Mouse (Mus musculus) stomach, postnatal 0 days (tissue): ENCODE measurements around the gene Gm10322. TPM values are rescaled to one million over a fixed set of nuclear protein-coding genes. Genes with fewer than 3 reads are reported as not detected.

Experiments used
- ATAC-seq: fragments of 200-750 bp; cut with Nextera tagmentation; 2 replicates; pipeline ENCODE4 v1.8.0; 2017; ENCODE audit not compliant: low FRiP score, low TSS enrichment
- DNase-seq: peaks from one replicate; pipeline ENCODE4 v3.0.0-alpha.2; 2016; ENCODE audit warnings: low spot score
- H3K27ac ChIP-seq: fragments of 300-500 bp; sonication (generic); replicated peaks from 2 replicates; pipeline ENCODE4 v1.5.1; 2014; ENCODE audit warnings: mild to moderate bottlenecking, control low read depth
- H3K27me3 ChIP-seq: fragments of 300-500 bp; sonication (generic); 2 replicates; pipeline ENCODE4 v1.6.1; 2014; ENCODE audit warnings: low read length; ENCODE audit not compliant: control insufficient read depth, insufficient read depth
- H3K36me3 ChIP-seq: fragments of 300-500 bp; sonication (generic); 2 replicates; pipeline ENCODE4 v1.6.1; 2014; ENCODE audit warnings: low read length, mixed read lengths; ENCODE audit not compliant: control insufficient read depth, insufficient read depth
- H3K4me1 ChIP-seq: fragments of 300-500 bp; sonication (generic); replicated peaks from 2 replicates; pipeline ENCODE4 v1.6.1; 2014; ENCODE audit warnings: antibody characterized with exemption; ENCODE audit not compliant: control insufficient read depth, insufficient read depth
- H3K4me2 ChIP-seq: fragments of 300-500 bp; sonication (generic); replicated peaks from 2 replicates; pipeline ENCODE4 v1.6.1; 2014; ENCODE audit warnings: low read depth, mild to moderate bottlenecking, control low read depth, moderate library complexity
- H3K4me3 ChIP-seq: fragments of 300-500 bp; sonication (generic); 2 replicates; pipeline ENCODE4 v1.5.1; 2014; ENCODE audit warnings: low read depth, low read length, control low read depth
- H3K9ac ChIP-seq: fragments of 300-500 bp; sonication (generic); 2 replicates; pipeline ENCODE4 v1.6.1; 2014; ENCODE audit warnings: mild to moderate bottlenecking, low read length, control low read depth, mixed read lengths
- H3K9me3 ChIP-seq: fragments of 300-500 bp; sonication (generic); 2 replicates; pipeline ENCODE4 v1.6.1; 2016; ENCODE audit warnings: low read length; ENCODE audit not compliant: control insufficient read depth
- CTCF ChIP-seq: IDR thresholded peaks from 2 replicates; pipeline ENCODE4 v1.5.1; 2016; ENCODE audit warnings: antibody characterized with exemption, low read depth, mild to moderate bottlenecking, moderate library complexity
- EP300 ChIP-seq: optimal IDR thresholded peaks from 2 replicates; pipeline ENCODE3; 2016; ENCODE audit warnings: antibody characterized with exemption
- WGBS: fragments of 180-500 bp; shearing (Covaris S2); extraction: QIAGEN DNeasy Blood & Tissue Kit; methylation state at CpG from one replicate; pipeline ENCODE4 v1.1.7; 2014; 5-methylcytosine and 5-hydroxymethylcytosine counted together
- polyA plus RNA-seq: library from polyadenylated mRNA; unstranded; fragments of >200 nt; fragmentation: Nextera tagmentation; extraction: Ambion mirVana; gene quantifications from 2 replicates; pipeline ENCODE4 v1.2.1, GENCODE M21; 2015

The Gm10322 gene
- polyA plus RNA-seq, 1 experiment from 2014 or later, result not detected

GRCm38 (mm10) chr10:59571273-59571672 lies 44.6 kb upstream of the Gm10322 start:
- H3K4me1 ChIP-seq, result peaks cover 10% of the 10 kb centered on the region; the same call in 1 of the 2 replicates
- 72% methylated on average over 4 of the region's 4 CpGs for WGBS
- H3K9ac ChIP-seq, result no peak overlapping the region
- 0 out of 2 replicates have a peak, but pooled peaks cover 2% of the 10 kb centered on the region for H3K36me3 ChIP-seq
- H3K27ac ChIP-seq, result peak overlapping the region; percentile 20; the same call in 1 of the 2 replicates
- TF ChIP-seq EP300 (no peak), CTCF (no peak)
- DNase-seq, result no peak
- H3K4me2 ChIP-seq, result no peak overlapping the region
- peak; percentile 71 for ATAC-seq
- no peaks in the 10 kb centered on the region for H3K9me3 ChIP-seq
- no peak overlapping the region for H3K4me3 ChIP-seq
- no peaks in the 10 kb centered on the region for H3K27me3 ChIP-seq

GRCm38 (mm10) chr10:59571964-59572363 lies 43.9 kb upstream of the Gm10322 start:
- DNase-seq (no peak), ATAC-seq (no peak)
- Histone ChIP-seq H3K27ac (peak overlapping the region; percentile 20; the same call in 1 of the 2 replicates), H3K4me1 (peaks cover 7% of the 10 kb centered on the region; the same call in 1 of the 2 replicates), H3K9me3 (no peaks in the 10 kb centered on the region), H3K27me3 (no peaks in the 10 kb centered on the region), H3K4me3 (no peak overlapping the region), H3K9ac (no peak overlapping the region), H3K4me2 (no peak overlapping the region), H3K36me3 (0 out of 2 replicates have a peak, but pooled peaks cover 2% of the 10 kb centered on the region)
- TF ChIP-seq CTCF (no peak), EP300 (no peak)
- WGBS, result 59% methylated on average over 5 of the region's 5 CpGs

- Histone ChIP-seq H3K4me3 (no peak overlapping the region), H3K9ac (no peak overlapping the region), H3K9me3 (no peaks in the 10 kb centered on the region), H3K27me3 (no peaks in the 10 kb centered on the region), H3K27ac (peak overlapping the region; percentile 61), H3K4me2 (no peak overlapping the region), H3K4me1 (peaks cover 5% of the 10 kb centered on the region), H3K36me3 (no peaks in the 10 kb centered on the region)
- 29% methylated on average over 5 of the region's 5 CpGs for WGBS
- no peak for ATAC-seq
- TF ChIP-seq EP300 (no peak), CTCF (no peak)
- DNase-seq, result no peak
These were observed 39.6 kb upstream of the Gm10322 start for GRCm38 (mm10) chr10:59576305-59576704.

GRCm38 (mm10) chr10:59577871-59578801 lies 37.7 kb upstream of the Gm10322 start:
- Histone ChIP-seq H3K4me2 (peak overlapping the region; percentile 13), H3K27ac (peak overlapping the region; percentile 89), H3K36me3 (0 out of 2 replicates have a peak, but pooled peaks cover 3% of the 10 kb centered on the region), H3K4me1 (peaks cover 2% of the 10 kb centered on the region; the same call in 1 of the 2 replicates), H3K27me3 (no peaks in the 10 kb centered on the region), H3K4me3 (no peak overlapping the region), H3K9me3 (no peaks in the 10 kb centered on the region), H3K9ac (no peak overlapping the region)
- TF ChIP-seq CTCF (no peak), EP300 (no peak)
- DNase-seq (peak; percentile 62), ATAC-seq (peak; percentile 89)
- WGBS, result 10% methylated on average over 12 of the region's 12 CpGs

GRCm38 (mm10) chr10:59579645-59580044 lies 36.2 kb upstream of the Gm10322 start:
- Histone ChIP-seq H3K4me1 (peaks cover 2% of the 10 kb centered on the region; the same call in 1 of the 2 replicates), H3K36me3 (0 out of 2 replicates have a peak, but pooled peaks cover 3% of the 10 kb centered on the region), H3K27me3 (no peaks in the 10 kb centered on the region), H3K4me3 (no peak overlapping the region), H3K4me2 (no peak overlapping the region), H3K9me3 (no peaks in the 10 kb centered on the region), H3K9ac (no peak overlapping the region), H3K27ac (0 out of 2 replicates have a peak overlapping the region, but pooled peaks have one; percentile 24)
- TF ChIP-seq CTCF (no peak), EP300 (no peak)
- DNase-seq (no peak), ATAC-seq (no peak)
- WGBS, result 80% methylated on average over 3 of the region's 3 CpGs
